Mouse (Mus musculus): Measurements from ENCODE around the gene Insl6. TPM values are rescaled to one million over a fixed set of nuclear protein-coding genes. Genes with fewer than 3 reads are reported as not detected.

The Insl6 gene
- 1 to 10 TPM in 14 of 26 experiments, not detected in 12; 1.1 to 9.8 (median 2.5) TPM for total RNA-seq (2018; cell fraction: chromatin; rRNA removed)
- 10 to 100 TPM in 25 of 26 experiments, 1 to 10 TPM in 1; 9.7 to 38.4 (median 21.1) TPM for total RNA-seq (2018; cell fraction: cytosol; rRNA removed)
- total RNA-seq (2018; cell fraction: nucleus; rRNA removed), result 10 to 100 TPM in 6 of 26 experiments, 1 to 10 TPM in 20; 1.4 to 24.5 (median 5.8) TPM
- polyA plus RNA-seq (2018), result 10.1 to 21.0 TPM (median 14.9 TPM) in 3 replicates

- 11% methylated on average over 17 of the region's 31 CpGs for WGBS (ENCODE audit: missing documents)
- H3K36me3 ChIP-seq (ENCODE audit: inconsistent target), result no peaks in the 10 kb centered on the region
- H3K79me2 ChIP-seq (ENCODE audit: inconsistent target), result no peaks in the 10 kb centered on the region
- peak within 1 kb of the TSS; percentile 42 for H3K4me3 ChIP-seq (ENCODE audit: inconsistent target)
- no peak within 1 kb of the TSS for H3K27ac ChIP-seq
Observed at GRCm38 (mm10) chr19:29325053-29325851, at the start of gene Insl6. Insl6 (minus strand) TSS chr19:29325356.

- H3K4me3 ChIP-seq (ENCODE audit: inconsistent target), result no peak overlapping the region
- no peak overlapping the region for H3K27ac ChIP-seq
- peaks cover 100% of the 10 kb centered on the region for H3K79me2 ChIP-seq (ENCODE audit: inconsistent target)
- 79% methylated on average over 8 of the region's 9 CpGs for WGBS (ENCODE audit: missing documents)
- H3K36me3 ChIP-seq (ENCODE audit: inconsistent target), result peaks cover 49% of the 10 kb centered on the region
Observed at GRCm38 (mm10) chr19:29374947-29375346, 49.8 kb upstream of the Insl6 start.

GRCm38 (mm10) chr19:29373438-29373837 lies 48.3 kb upstream of the Insl6 start:
- no peak overlapping the region for H3K27ac ChIP-seq
- H3K4me3 ChIP-seq (ENCODE audit: inconsistent target), result no peak overlapping the region
- WGBS (ENCODE audit: missing documents), result 89% methylated on average over 9 of the region's 11 CpGs
- H3K36me3 ChIP-seq (ENCODE audit: inconsistent target), result peaks cover 36% of the 10 kb centered on the region
- peaks cover 100% of the 10 kb centered on the region for H3K79me2 ChIP-seq (ENCODE audit: inconsistent target)

GRCm38 (mm10) chr19:29372621-29373020 lies 47.5 kb upstream of the Insl6 start:
- WGBS (ENCODE audit: missing documents), result 68% methylated on average over 3 of the region's 3 CpGs
- Histone ChIP-seq H3K27ac (peak overlapping the region; percentile 63), H3K36me3 (ENCODE audit: inconsistent target) (peaks cover 35% of the 10 kb centered on the region), H3K79me2 (ENCODE audit: inconsistent target) (peaks cover 100% of the 10 kb centered on the region), H3K4me3 (ENCODE audit: inconsistent target) (peak overlapping the region; percentile 33; the same call in 1 of the 2 replicates)

- peaks cover 100% of the 10 kb centered on the region for H3K79me2 ChIP-seq (ENCODE audit: inconsistent target)
- H3K36me3 ChIP-seq (ENCODE audit: inconsistent target), result peaks cover 30% of the 10 kb centered on the region
- WGBS (ENCODE audit: missing documents), result 9% methylated on average over 4 of the region's 4 CpGs
- peak overlapping the region; percentile 63 for H3K27ac ChIP-seq
- peak overlapping the region; percentile 33 for H3K4me3 ChIP-seq (ENCODE audit: inconsistent target)
Observed at GRCm38 (mm10) chr19:29372138-29372537, 47.0 kb upstream of the Insl6 start.

- H3K27ac ChIP-seq, result peak overlapping the region; percentile 63
- H3K36me3 ChIP-seq (ENCODE audit: inconsistent target), result peaks cover 27% of the 10 kb centered on the region; the same call in 1 of the 2 replicates
- peaks cover 93% of the 10 kb centered on the region for H3K79me2 ChIP-seq (ENCODE audit: inconsistent target)
- peak overlapping the region; percentile 33 for H3K4me3 ChIP-seq (ENCODE audit: inconsistent target)
- 34% methylated on average over 18 of the region's 18 CpGs for WGBS (ENCODE audit: missing documents)
Observed at GRCm38 (mm10) chr19:29371284-29372081, 46.3 kb upstream of the Insl6 start.

GRCm38 (mm10) chr19:29370545-29371283 lies 45.6 kb upstream of the Insl6 start:
- peaks cover 21% of the 10 kb centered on the region; the same call in 1 of the 2 replicates for H3K36me3 ChIP-seq (ENCODE audit: inconsistent target)
- peaks cover 87% of the 10 kb centered on the region for H3K79me2 ChIP-seq (ENCODE audit: inconsistent target)
- WGBS (ENCODE audit: missing documents), result 66% methylated on average over 5 of the region's 7 CpGs
- peak overlapping the region; percentile 33; the same call in 1 of the 2 replicates for H3K4me3 ChIP-seq (ENCODE audit: inconsistent target)
- peak overlapping the region; percentile 63; the same call in 1 of the 2 replicates for H3K27ac ChIP-seq

- 28% methylated on average over 12 of the region's 12 CpGs for WGBS (ENCODE audit: missing documents)
- Histone ChIP-seq H3K36me3 (ENCODE audit: inconsistent target) (peaks cover 15% of the 10 kb centered on the region; the same call in 1 of the 2 replicates), H3K4me3 (ENCODE audit: inconsistent target) (peak overlapping the region; percentile 84; the same call in 1 of the 2 replicates), H3K27ac (0 out of 2 replicates have a peak overlapping the region, but pooled peaks have one; percentile 15), H3K79me2 (ENCODE audit: inconsistent target) (peaks cover 87% of the 10 kb centered on the region)
Observed at GRCm38 (mm10) chr19:29370112-29370511, 45.0 kb upstream of the Insl6 start.

GRCm38 (mm10) chr19:29368671-29369309 lies 43.6 kb upstream of the Insl6 start:
- Histone ChIP-seq H3K4me3 (ENCODE audit: inconsistent target) (peak overlapping the region; percentile 84), H3K27ac (peak overlapping the region; percentile 16), H3K36me3 (ENCODE audit: inconsistent target) (peaks cover 9% of the 10 kb centered on the region; the same call in 1 of the 2 replicates), H3K79me2 (ENCODE audit: inconsistent target) (peaks cover 75% of the 10 kb centered on the region)
- WGBS (ENCODE audit: missing documents), result 32% methylated on average over 3 of the region's 3 CpGs

GRCm38 (mm10) chr19:29368041-29368440 lies 42.9 kb upstream of the Insl6 start:
- WGBS (ENCODE audit: missing documents), result 38% methylated on average over 2 of the region's 2 CpGs
- Histone ChIP-seq H3K36me3 (ENCODE audit: inconsistent target) (peaks cover 2% of the 10 kb centered on the region; the same call in 1 of the 2 replicates), H3K27ac (peak overlapping the region; percentile 93), H3K4me3 (ENCODE audit: inconsistent target) (peak overlapping the region; percentile 84), H3K79me2 (ENCODE audit: inconsistent target) (peaks cover 67% of the 10 kb centered on the region)

- Histone ChIP-seq H3K36me3 (ENCODE audit: inconsistent target) (no peaks in the 10 kb centered on the region), H3K4me3 (ENCODE audit: inconsistent target) (peak within 1 kb of the TSS; percentile 84), H3K79me2 (ENCODE audit: inconsistent target) (peaks cover 58% of the 10 kb centered on the region), H3K27ac (peak within 1 kb of the TSS; percentile 93)
- 0% methylated on average over 25 of the region's 26 CpGs for WGBS (ENCODE audit: missing documents)
Observed at GRCm38 (mm10) chr19:29366969-29367622, 41.9 kb upstream of the Insl6 start, which contains the start of the genes Plgrkt and Cd274. Plgrkt (minus strand) TSS chr19:29367390. Cd274 (plus strand) TSS chr19:29367455.

- WGBS (ENCODE audit: missing documents), result 3% methylated on average over 20 of the region's 20 CpGs
- Histone ChIP-seq H3K36me3 (ENCODE audit: inconsistent target) (no peaks in the 10 kb centered on the region), H3K4me3 (ENCODE audit: inconsistent target) (peak overlapping the region; percentile 84), H3K27ac (peak overlapping the region; percentile 93), H3K79me2 (ENCODE audit: inconsistent target) (peaks cover 53% of the 10 kb centered on the region)
Observed at GRCm38 (mm10) chr19:29366226-29366968, 41.2 kb upstream of the Insl6 start.
